Mouse (Mus musculus) hindbrain, embryonic 14.5 days (tissue): ENCODE results near the gene Tango6. TPM values are rescaled to one million over a fixed set of nuclear protein-coding genes. Genes with fewer than 3 reads are reported as not detected.

Experiments used
- ATAC-seq: fragments of 200-750 bp; cut with Nextera tagmentation; 2 replicates; pipeline ENCODE4 v1.8.0; 2017; ENCODE audit warnings: moderate number of reproducible peaks, mild to moderate bottlenecking, moderate TSS enrichment, moderate library complexity; ENCODE audit not compliant: low FRiP score
- DNase-seq: peaks from one replicate; pipeline ENCODE4 v3.0.0-alpha.2; 2015; ENCODE audit warnings: low spot score
- H3K27ac ChIP-seq: fragments of 300-500 bp; sonication (generic); 2 replicates; pipeline ENCODE4 v1.5.1; 2014; ENCODE audit warnings: mild to moderate bottlenecking, moderate library complexity
- H3K27me3 ChIP-seq: fragments of 300-500 bp; sonication (generic); 2 replicates; pipeline ENCODE4 v1.6.1; 2014; ENCODE audit warnings: mild to moderate bottlenecking, low read length, mixed read lengths; ENCODE audit not compliant: control insufficient read depth, insufficient read depth
- H3K36me3 ChIP-seq: fragments of 300-500 bp; sonication (generic); replicated peaks from 2 replicates; pipeline ENCODE4 v1.6.1; 2014; ENCODE audit not compliant: control insufficient read depth, insufficient read depth
- H3K4me1 ChIP-seq: fragments of 300-500 bp; sonication (generic); replicated peaks from 2 replicates; pipeline ENCODE4 v1.6.1; 2014; ENCODE audit warnings: antibody characterized with exemption, low read length, mixed read lengths; ENCODE audit not compliant: control insufficient read depth, insufficient read depth
- H3K4me2 ChIP-seq: fragments of 300-500 bp; sonication (generic); replicated peaks from 2 replicates; pipeline ENCODE4 v1.6.1; 2014; ENCODE audit warnings: mild to moderate bottlenecking, moderate library complexity
- H3K4me3 ChIP-seq: fragments of 300-500 bp; sonication (generic); replicated peaks from 2 replicates; pipeline ENCODE4 v1.5.1; 2014; ENCODE audit warnings: mild to moderate bottlenecking, low read length
- H3K9ac ChIP-seq: fragments of 300-500 bp; sonication (generic); 2 replicates; pipeline ENCODE4 v1.6.1; 2014
- H3K9me3 ChIP-seq: fragments of 300-500 bp; sonication (generic); 2 replicates; pipeline ENCODE4 v1.6.1; 2016; ENCODE audit warnings: low read length; ENCODE audit not compliant: control insufficient read depth
- WGBS: fragments of 180-500 bp; shearing (Covaris S2); extraction: QIAGEN DNeasy Blood & Tissue Kit; methylation state at CpG from one replicate; pipeline ENCODE4 v1.1.7; 2014; 5-methylcytosine and 5-hydroxymethylcytosine counted together
- polyA plus RNA-seq: library from polyadenylated mRNA; unstranded; fragments of >200 nt; fragmentation: Nextera tagmentation; extraction: Ambion mirVana; gene quantifications from 2 replicates; pipeline ENCODE4 v1.2.1, GENCODE M21; 2014

Gene Tango6
- polyA plus RNA-seq, 1 experiment from 2014 or later, result 4.7 TPM

GRCm38 (mm10) chr8:106684387-106684786 is 1.5 kb downstream of the Tango6 start:
- Histone ChIP-seq H3K4me1 (no peaks in the 10 kb centered on the region), H3K27me3 (no peaks in the 10 kb centered on the region), H3K9me3 (no peaks in the 10 kb centered on the region), H3K4me2 (no peak overlapping the region), H3K9ac (no peak overlapping the region), H3K27ac (no peak overlapping the region), H3K36me3 (no peaks in the 10 kb centered on the region), H3K4me3 (no peak overlapping the region)
- ATAC-seq, result no peak
- 97% methylated on average over 4 of the region's 4 CpGs for WGBS
- no peak for DNase-seq

- no peaks in the 10 kb centered on the region for H3K4me1 ChIP-seq
- ATAC-seq (peak; percentile 50; the same call in 1 of the 2 replicates), DNase-seq (peak; percentile 80)
- 0 out of 2 replicates have a peak, but pooled peaks cover under 1% of the 10 kb centered on the region for H3K36me3 ChIP-seq
- H3K4me2 ChIP-seq, result no peak overlapping the region
- no peak overlapping the region for H3K9ac ChIP-seq
- H3K27me3 ChIP-seq, result no peaks in the 10 kb centered on the region
- H3K9me3 ChIP-seq, result no peaks in the 10 kb centered on the region
- H3K4me3 ChIP-seq, result no peak overlapping the region
- H3K27ac ChIP-seq, result no peak overlapping the region
- 6% methylated on average over 4 of the region's 4 CpGs for WGBS
Measured at GRCm38 (mm10) chr8:106687479-106687878, 4.6 kb downstream of the Tango6 start.

- WGBS, result 95% methylated on average over 3 of the region's 3 CpGs
Measured at GRCm38 (mm10) chr8:106697748-106698248, 14.9 kb downstream of the Tango6 start.

GRCm38 (mm10) chr8:106699588-106699987 is 16.7 kb downstream of the Tango6 start:
- WGBS, result 82% methylated on average over 5 of the region's 5 CpGs
- Histone ChIP-seq H3K27me3 (no peaks in the 10 kb centered on the region), H3K4me1 (no peaks in the 10 kb centered on the region), H3K9me3 (no peaks in the 10 kb centered on the region), H3K4me3 (no peak overlapping the region), H3K4me2 (no peak overlapping the region), H3K36me3 (peaks cover 54% of the 10 kb centered on the region), H3K9ac (no peak overlapping the region), H3K27ac (no peak overlapping the region)
- DNase-seq (peak; percentile 73), ATAC-seq (no peak)

More at GRCm38 (mm10) chr8:106697748-106698248, 14.9 kb downstream of the Tango6 start:
- no peak for DNase-seq
- Histone ChIP-seq H3K4me2 (no peak overlapping the region), H3K27ac (no peak overlapping the region), H3K9me3 (no peaks in the 10 kb centered on the region), H3K27me3 (no peaks in the 10 kb centered on the region), H3K9ac (no peak overlapping the region), H3K4me1 (no peaks in the 10 kb centered on the region), H3K36me3 (peaks cover 56% of the 10 kb centered on the region), H3K4me3 (no peak overlapping the region)
- ATAC-seq, result no peak

GRCm38 (mm10) chr8:106700131-106700530 is 17.3 kb downstream of the Tango6 start:
- no peak overlapping the region for H3K9ac ChIP-seq
- no peaks in the 10 kb centered on the region for H3K4me1 ChIP-seq
- H3K27ac ChIP-seq, result no peak overlapping the region
- H3K27me3 ChIP-seq, result no peaks in the 10 kb centered on the region
- no peak overlapping the region for H3K4me3 ChIP-seq
- H3K36me3 ChIP-seq, result peaks cover 51% of the 10 kb centered on the region
- no peaks in the 10 kb centered on the region for H3K9me3 ChIP-seq
- DNase-seq (no peak), ATAC-seq (no peak)
- no peak overlapping the region for H3K4me2 ChIP-seq
- WGBS, result 93% methylated on average over 6 of the region's 6 CpGs

- Histone ChIP-seq H3K36me3 (peaks cover 41% of the 10 kb centered on the region), H3K9me3 (no peaks in the 10 kb centered on the region), H3K27me3 (no peaks in the 10 kb centered on the region), H3K27ac (no peak overlapping the region), H3K4me2 (no peak overlapping the region), H3K4me1 (no peaks in the 10 kb centered on the region), H3K4me3 (no peak overlapping the region), H3K9ac (no peak overlapping the region)
- ATAC-seq (no peak), DNase-seq (no peak)
- WGBS, result 94% methylated on average over 3 of the region's 3 CpGs
Measured at GRCm38 (mm10) chr8:106701360-106701759, 18.5 kb downstream of the Tango6 start.

GRCm38 (mm10) chr8:106704199-106704900 is 21.5 kb downstream of the Tango6 start:
- H3K9me3 ChIP-seq, result no peaks in the 10 kb centered on the region
- 89% methylated on average over 9 of the region's 9 CpGs for WGBS
- no peak overlapping the region for H3K4me3 ChIP-seq
- no peaks in the 10 kb centered on the region for H3K27me3 ChIP-seq
- H3K27ac ChIP-seq, result peak overlapping the region; percentile 33; the same call in 1 of the 2 replicates
- no peak for ATAC-seq
- no peaks in the 10 kb centered on the region for H3K4me1 ChIP-seq
- DNase-seq, result no peak
- no peak overlapping the region for H3K4me2 ChIP-seq
- H3K36me3 ChIP-seq, result peaks cover 17% of the 10 kb centered on the region; the same call in 1 of the 2 replicates
- no peak overlapping the region for H3K9ac ChIP-seq

- Histone ChIP-seq H3K4me2 (no peak overlapping the region), H3K36me3 (peaks cover 12% of the 10 kb centered on the region; the same call in 1 of the 2 replicates), H3K27me3 (no peaks in the 10 kb centered on the region), H3K9me3 (no peaks in the 10 kb centered on the region), H3K27ac (peak overlapping the region; percentile 33; the same call in 1 of the 2 replicates), H3K9ac (no peak overlapping the region), H3K4me3 (no peak overlapping the region), H3K4me1 (no peaks in the 10 kb centered on the region)
- DNase-seq, result no peak
- 73% methylated on average over 9 of the region's 9 CpGs for WGBS
- ATAC-seq, result peak; percentile 37; the same call in 1 of the 2 replicates
Measured at GRCm38 (mm10) chr8:106704901-106705321, 22.0 kb downstream of the Tango6 start.

GRCm38 (mm10) chr8:106706194-106706593 is 23.3 kb downstream of the Tango6 start:
- WGBS, result 87% methylated on average over 6 of the region's 6 CpGs
- DNase-seq (no peak), ATAC-seq (no peak)
- Histone ChIP-seq H3K9me3 (no peaks in the 10 kb centered on the region), H3K27ac (no peak overlapping the region), H3K4me2 (no peak overlapping the region), H3K27me3 (no peaks in the 10 kb centered on the region), H3K36me3 (0 out of 2 replicates have a peak, but pooled peaks cover 2% of the 10 kb centered on the region), H3K4me3 (no peak overlapping the region), H3K4me1 (no peaks in the 10 kb centered on the region), H3K9ac (no peak overlapping the region)
